Mouse (Mus musculus) erythroblast, embryonic 14.5 days (primary cell): ENCODE data around the gene Kl.

Experiments
- GATA1 ChIP-seq: IDR thresholded peaks from 2 replicates; pipeline ENCODE4 v1.6.1; 2012; ENCODE audit warnings: low read length, inconsistent platforms, mixed read lengths
- TAL1 ChIP-seq: IDR thresholded peaks from 3 replicates; pipeline ENCODE4 v1.6.1; 2012; ENCODE audit warnings: low read length, inconsistent platforms, mixed read lengths

DNA sequence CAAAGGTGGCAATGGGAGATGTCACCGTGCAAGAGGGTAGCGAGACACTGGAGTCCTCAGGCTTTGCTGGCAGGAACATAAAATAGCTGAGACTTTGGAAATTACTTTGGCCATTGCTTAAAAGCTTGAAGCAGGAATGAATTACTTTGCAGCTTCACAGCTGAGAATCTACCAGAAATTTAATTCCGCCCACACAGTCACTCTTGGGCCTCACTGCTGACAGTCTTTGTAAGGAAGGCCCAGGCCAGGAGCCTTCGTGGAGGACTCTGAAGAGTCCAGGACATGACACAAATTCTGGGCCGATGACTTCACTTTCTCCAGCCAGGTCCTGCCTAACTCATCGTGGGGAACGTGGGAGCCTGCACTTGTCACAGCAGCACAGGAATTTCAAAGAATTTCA is 69.6 kb downstream of the Kl start:
- TF ChIP-seq TAL1: no peak
- TF ChIP-seq GATA1: no peak
